Mouse (Mus musculus) ES-E14 (cell line): ENCODE results near the gene Dynll1.

ENCODE experiments used
- CHD2 ChIP-seq: IDR thresholded peaks from 2 replicates; pipeline ENCODE4 v1.6.1; 2014; ENCODE audit warnings: mild to moderate bottlenecking, low read depth, low read length, inconsistent platforms
- MAFK ChIP-seq: IDR thresholded peaks from 2 replicates; pipeline ENCODE4 v1.6.1; 2014; ENCODE audit warnings: mild to moderate bottlenecking, low read depth, low read length, inconsistent platforms; ENCODE audit not compliant: insufficient read depth
- ZC3H11A ChIP-seq: IDR thresholded peaks from 2 replicates; pipeline ENCODE4 v1.6.1; 2012; ENCODE audit warnings: low read depth, mild to moderate bottlenecking, inconsistent platforms, low read length, borderline replicate concordance

- no peak for TF ChIP-seq ZC3H11A
- TF ChIP-seq CHD2, result no peak
- 0 out of 2 replicates have a peak, but pooled peaks have one; percentile 13 for TF ChIP-seq MAFK
Observed at GRCm38 (mm10) chr5:115296347-115296746, 4.5 kb downstream of the Dynll1 start.
